Mouse (Mus musculus): ENCODE results near the gene Coq8a. TPM values are rescaled to one million over a fixed set of nuclear protein-coding genes. Genes with fewer than 3 reads are reported as not detected.

Coq8a gene
- polyA plus RNA-seq (2021), result 2.6 TPM

GRCm38 (mm10) chr1:180198959-180199714 is at the start of gene Coq8a:
Gene Coq8a, minus strand, starts transcription at chr1:180199602.
- DNase-seq (ENCODE audit: low read depth, low spot score) (no peak), ATAC-seq (no peak)
- H3K27me3 ChIP-seq, result no peaks in the 10 kb centered on the region
- in situ Hi-C loops (cut with MboI; ENCODE audit: low pct_unique_long_range_greater_than_20kb), result no loop called here
- CTCF ChIA-PET, result interaction anchor here (1.1 to 1.2 kb wide), 2 partner anchors 9 to 17 kb away, joined by 3 read pairs; no protein-coding TSS in a partner anchor
- POLR2A ChIA-PET, result no interaction called here
- no peak for TF ChIP-seq CTCF (IDR thresholded peaks at IDR 0.05)

GRCm38 (mm10) chr1:180248593-180249146 is 49.3 kb upstream of the Coq8a start:
- CTCF ChIA-PET, result interaction anchor here (1.4 kb wide), 1 partner anchor 17 kb away, joined by 3 read pairs; no protein-coding TSS in a partner anchor
- ATAC-seq, result no peak
- no peaks in the 10 kb centered on the region for H3K27me3 ChIP-seq
- no peak for TF ChIP-seq CTCF (IDR thresholded peaks at IDR 0.05)
- in situ Hi-C loops (cut with MboI; ENCODE audit: low pct_unique_long_range_greater_than_20kb), result no loop called here
- DNase-seq (ENCODE audit: low read depth, low spot score), result no peak
- POLR2A ChIA-PET, result no interaction called here

- ChIA-PET CTCF (no interaction called here), POLR2A (no interaction called here)
- no peak for DNase-seq (ENCODE audit: low read depth, low spot score)
- no peak for TF ChIP-seq CTCF (IDR thresholded peaks at IDR 0.05)
- H3K27me3 ChIP-seq, result no peaks in the 10 kb centered on the region
- ATAC-seq, result no peak
- in situ Hi-C loops (cut with MboI; ENCODE audit: low pct_unique_long_range_greater_than_20kb), result no loop called here
Observed at GRCm38 (mm10) chr1:180247901-180248300, 48.5 kb upstream of the Coq8a start.

- CTCF ChIA-PET, result interaction anchor here (1.2 to 1.3 kb wide), 2 partner anchors 8 to 31 kb away, joined by 3 read pairs; no protein-coding TSS in a partner anchor
- DNase-seq (ENCODE audit: low read depth, low spot score) (no peak), ATAC-seq (no peak)
- in situ Hi-C loops (cut with MboI; ENCODE audit: low pct_unique_long_range_greater_than_20kb), result no loop called here
- POLR2A ChIA-PET, result no interaction called here
- no peak for TF ChIP-seq CTCF (IDR thresholded peaks at IDR 0.05)
- no peaks in the 10 kb centered on the region for H3K27me3 ChIP-seq
Observed at GRCm38 (mm10) chr1:180245741-180246507, 46.5 kb upstream of the Coq8a start.

- ChIA-PET POLR2A (no interaction called here), CTCF (interaction anchor here (1.0 kb wide), 1 partner anchor 17 kb away, joined by 3 read pairs; no protein-coding TSS in a partner anchor)
- H3K27me3 ChIP-seq, result no peaks in the 10 kb centered on the region
- in situ Hi-C loops (cut with MboI; ENCODE audit: low pct_unique_long_range_greater_than_20kb), result no loop called here
- DNase-seq (ENCODE audit: low read depth, low spot score), result no peak
- no peak for TF ChIP-seq CTCF (IDR thresholded peaks at IDR 0.05)
- ATAC-seq, result no peak
Observed at GRCm38 (mm10) chr1:180231729-180232128, 32.3 kb upstream of the Coq8a start.

- no peak for ATAC-seq
- no peak for TF ChIP-seq CTCF (IDR thresholded peaks at IDR 0.05)
- ChIA-PET CTCF (interaction anchor here (1.1 to 1.3 kb wide), 3 partner anchors 21 to 52 kb away, joined by 3 to 4 read pairs (median 3); no protein-coding TSS in a partner anchor), POLR2A (interaction anchor here (0.6 kb wide), 1 partner anchor 34 kb away, joined by 4 read pairs; no protein-coding TSS in a partner anchor)
- DNase-seq (ENCODE audit: low read depth, low spot score), result no peak
- in situ Hi-C loops (cut with MboI; ENCODE audit: low pct_unique_long_range_greater_than_20kb), result no loop called here
- no peaks in the 10 kb centered on the region for H3K27me3 ChIP-seq
Observed at GRCm38 (mm10) chr1:180230580-180230979, 31.2 kb upstream of the Coq8a start.

GRCm38 (mm10) chr1:180229906-180230305 is 30.5 kb upstream of the Coq8a start:
- in situ Hi-C loops (cut with MboI; ENCODE audit: low pct_unique_long_range_greater_than_20kb), result no loop called here
- ChIA-PET CTCF (interaction anchor here (1.2 to 1.3 kb wide), 2 partner anchors 22 to 51 kb away, joined by 3 to 4 read pairs; no protein-coding TSS in a partner anchor), POLR2A (no interaction called here)

GRCm38 (mm10) chr1:180228854-180229253 is 29.5 kb upstream of the Coq8a start:
- in situ Hi-C loops (cut with MboI; ENCODE audit: low pct_unique_long_range_greater_than_20kb), result no loop called here
- no peaks in the 10 kb centered on the region for H3K27me3 ChIP-seq
- no peak for TF ChIP-seq CTCF (IDR thresholded peaks at IDR 0.05)
- ATAC-seq, result no peak
- ChIA-PET CTCF (no interaction called here), POLR2A (no interaction called here)
- no peak for DNase-seq (ENCODE audit: low read depth, low spot score)

More at GRCm38 (mm10) chr1:180229906-180230305, 30.5 kb upstream of the Coq8a start:
- no peak for ATAC-seq
- no peak for TF ChIP-seq CTCF (IDR thresholded peaks at IDR 0.05)
- DNase-seq (ENCODE audit: low read depth, low spot score), result no peak
- H3K27me3 ChIP-seq, result no peaks in the 10 kb centered on the region

GRCm38 (mm10) chr1:180226766-180227165 is 27.4 kb upstream of the Coq8a start:
- DNase-seq (ENCODE audit: low read depth, low spot score) (no peak), ATAC-seq (no peak)
- H3K27me3 ChIP-seq, result no peaks in the 10 kb centered on the region
- TF ChIP-seq CTCF (IDR thresholded peaks at IDR 0.05), result no peak
- POLR2A ChIA-PET, result no interaction called here
- in situ Hi-C loops (cut with MboI; ENCODE audit: low pct_unique_long_range_greater_than_20kb), result no loop called here
- CTCF ChIA-PET, result no interaction called here

GRCm38 (mm10) chr1:180226221-180226713 is 26.9 kb upstream of the Coq8a start:
- POLR2A ChIA-PET, result no interaction called here
- CTCF ChIA-PET, result no interaction called here
- no peak for DNase-seq (ENCODE audit: low read depth, low spot score)
- ATAC-seq, result no peak
- in situ Hi-C loops (cut with MboI; ENCODE audit: low pct_unique_long_range_greater_than_20kb), result no loop called here
- no peak for TF ChIP-seq CTCF (IDR thresholded peaks at IDR 0.05)
- H3K27me3 ChIP-seq, result no peaks in the 10 kb centered on the region
